Mouse (Mus musculus) C2C12 (cell line): ENCODE measurements at regions not wholly inside any gene's neighbourhood (a gene's known extent, or its start where the extent isn't known, plus 50 kb on each side); places are given as distances from the start of the nearest gene placed in this dataset.

Source experiments
- CTCF ChIP-seq: IDR thresholded peaks from one replicate; pipeline ENCODE4 v1.5.1; 2011; ENCODE audit not compliant: control insufficient read depth, insufficient read depth, insufficient read length
- MAX ChIP-seq: IDR thresholded peaks from one replicate; pipeline ENCODE4 v1.6.1; 2011; ENCODE audit warnings: mild to moderate bottlenecking, control low read depth
- MYOD1 ChIP-seq: IDR thresholded peaks from one replicate; pipeline ENCODE4 v1.6.1; 2011; ENCODE audit warnings: low read depth; ENCODE audit not compliant: control insufficient read depth, insufficient read length
- MYOG ChIP-seq: IDR thresholded peaks from one replicate; pipeline ENCODE4 v1.6.1; 2011; ENCODE audit not compliant: control insufficient read depth, insufficient read length; ENCODE audit errors: extremely low read depth
- USF1 ChIP-seq: IDR thresholded peaks from one replicate; pipeline ENCODE4 v1.6.1; 2011; ENCODE audit warnings: low read depth, mild to moderate bottlenecking, control low read depth, moderate library complexity

GRCm38 (mm10) chr12:52644059-52644458 is 55.1 kb upstream of the Akap6 start:
- TF ChIP-seq USF1 (no peak), CTCF (no peak), MYOG (no peak), MYOD1 (no peak), MAX (no peak)
